ENCODE assay signal across 21 mouse cellular contexts in the genomic region with DNA sequence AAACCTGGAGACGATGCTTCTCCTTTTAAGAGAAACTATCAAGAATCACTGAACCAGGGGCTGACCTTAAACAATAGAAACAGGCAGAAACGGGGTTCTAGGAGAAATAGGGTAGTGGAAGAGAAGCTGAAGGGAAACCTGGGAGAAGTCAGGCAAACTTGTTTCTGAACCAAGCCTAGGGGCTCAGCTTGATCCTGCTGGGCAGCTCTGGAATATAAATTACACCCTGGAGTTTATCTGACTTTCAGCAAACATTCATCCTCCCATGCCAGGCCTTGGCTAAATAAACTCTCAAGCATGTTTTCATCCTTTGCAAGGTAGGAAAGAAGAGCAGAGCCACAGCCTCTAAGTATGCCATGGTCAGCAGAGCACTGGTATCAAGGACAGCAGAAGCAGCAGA.
DNase-seq lines count a peak whose midpoint lies in the region; ATAC-seq lines count a peak whose summit lies in the region.
"Had no signal": no experiment of that assay in that cellular context is flagged by ENCODE, and none has a peak within 500 bp of the region (broad histone marks: within the 10 kb centered on the region; RNA-seq: fewer than 3 reads in every experiment).

No protein-coding gene starts in this region.

- H3K27ac ChIP-seq in hindbrain, embryonic 14.5 days, result peak overlapping the region; percentile 29; the same call in 1 of the 2 replicates
- H3K27ac ChIP-seq in hindbrain, embryonic 12.5 days, result no peak overlapping the region
- 0 out of 2 replicates have a peak overlapping the region, but pooled peaks have one; percentile 11 for H3K27ac ChIP-seq in neural tube, embryonic 12.5 days
- no peak overlapping the region for H3K27ac ChIP-seq in neural tube, embryonic 15.5 days (replicated peaks)
- H3K27ac ChIP-seq: embryonic facial prominence, embryonic 13.5 days; embryonic facial prominence, embryonic 15.5 days; forebrain, embryonic 10.5 days; forebrain, embryonic 12.5 days had no signal

- no peaks in the 10 kb centered on the region for H3K27me3 ChIP-seq in hindbrain, embryonic 14.5 days (ENCODE audit: control insufficient read depth, insufficient read depth, low read length)
- H3K27me3 ChIP-seq in hindbrain, embryonic 12.5 days, result no peaks in the 10 kb centered on the region
- H3K27me3 ChIP-seq in neural tube, embryonic 12.5 days (replicated peaks), result no peaks in the 10 kb centered on the region
- no peaks in the 10 kb centered on the region for H3K27me3 ChIP-seq in neural tube, embryonic 15.5 days (replicated peaks)
- H3K27me3 ChIP-seq: embryonic facial prominence, embryonic 13.5 days; embryonic facial prominence, embryonic 15.5 days; forebrain, embryonic 12.5 days had no signal

- H3K4me1 ChIP-seq in hindbrain, embryonic 14.5 days (replicated peaks; ENCODE audit: control insufficient read depth, insufficient read depth, low read length), result 0 out of 2 replicates have a peak, but pooled peaks cover 5% of the 10 kb centered on the region
- H3K4me1 ChIP-seq in hindbrain, embryonic 12.5 days, result peaks cover 6% of the 10 kb centered on the region
- H3K4me1 ChIP-seq in neural tube, embryonic 12.5 days, result 0 out of 2 replicates have a peak, but pooled peaks cover 8% of the 10 kb centered on the region
- H3K4me1 ChIP-seq in neural tube, embryonic 15.5 days, result peaks cover 14% of the 10 kb centered on the region
- H3K4me1 ChIP-seq: forebrain, embryonic 10.5 days; forebrain, embryonic 12.5 days had no signal

- no peak overlapping the region for H3K4me3 ChIP-seq in hindbrain, embryonic 14.5 days (replicated peaks; ENCODE audit: low read length)
- no peak overlapping the region for H3K4me3 ChIP-seq in hindbrain, embryonic 12.5 days
- no peak overlapping the region for H3K4me3 ChIP-seq in neural tube, embryonic 12.5 days
- no peak overlapping the region for H3K4me3 ChIP-seq in neural tube, embryonic 15.5 days (replicated peaks)
- H3K4me3 ChIP-seq: embryonic facial prominence, embryonic 13.5 days; embryonic facial prominence, embryonic 15.5 days; erythroblast, embryonic 14.5 days; forebrain, embryonic 10.5 days; forebrain, embryonic 12.5 days had no signal

- H3K9me3 ChIP-seq in hindbrain, embryonic 14.5 days (ENCODE audit: control insufficient read depth, low read length), result no peaks in the 10 kb centered on the region
- H3K9me3 ChIP-seq in hindbrain, embryonic 12.5 days (replicated peaks), result no peaks in the 10 kb centered on the region
- no peaks in the 10 kb centered on the region for H3K9me3 ChIP-seq in neural tube, embryonic 12.5 days
- no peaks in the 10 kb centered on the region for H3K9me3 ChIP-seq in neural tube, embryonic 15.5 days (replicated peaks)
- H3K9me3 ChIP-seq: embryonic facial prominence, embryonic 13.5 days; embryonic facial prominence, embryonic 15.5 days; forebrain, embryonic 10.5 days; forebrain, embryonic 12.5 days had no signal

- no peak overlapping the region for H3K4me2 ChIP-seq in hindbrain, embryonic 14.5 days (replicated peaks)
- H3K4me2 ChIP-seq in hindbrain, embryonic 12.5 days (replicated peaks), result no peak overlapping the region
- H3K4me2 ChIP-seq in neural tube, embryonic 12.5 days (replicated peaks), result no peak overlapping the region
- H3K4me2 ChIP-seq in neural tube, embryonic 15.5 days, result no peak overlapping the region
- H3K4me2 ChIP-seq: embryonic facial prominence, embryonic 13.5 days; embryonic facial prominence, embryonic 15.5 days; forebrain, embryonic 12.5 days had no signal

- no peak for DNase-seq in hindbrain, embryonic 14.5 days (ENCODE audit: low spot score)
- DNase-seq: adrenal gland, adult 2 months; adrenal gland, postnatal 10 days; adrenal gland, postnatal 25 days; cerebellum, adult 11 months; cerebellum, adult 18-20 months; cerebellum, adult 8-10 months; cerebellum, adult 9-11 months; cerebellum, postnatal 36 days; embryo, embryonic 11 days had no signal

- no peak for ATAC-seq in hindbrain, embryonic 14.5 days (ENCODE audit: low FRiP score)
- no peak for ATAC-seq in hindbrain, embryonic 12.5 days (ENCODE audit: low FRiP score)
- no peak for ATAC-seq in neural tube, embryonic 12.5 days (ENCODE audit: low FRiP score, low read depth)
- no peak for ATAC-seq in neural tube, embryonic 15.5 days (ENCODE audit: low FRiP score)
- no peak for ATAC-seq in frontal cortex, adult (ENCODE audit: low TSS enrichment)
- ATAC-seq: forebrain, embryonic 14.5 days; forebrain, embryonic 16.5 days had no signal

- H3K36me3 ChIP-seq in hindbrain, embryonic 14.5 days (replicated peaks; ENCODE audit: control insufficient read depth, insufficient read depth), result no peaks in the 10 kb centered on the region
- no peaks in the 10 kb centered on the region for H3K36me3 ChIP-seq in hindbrain, embryonic 12.5 days
- no peaks in the 10 kb centered on the region for H3K36me3 ChIP-seq in neural tube, embryonic 12.5 days
- no peaks in the 10 kb centered on the region for H3K36me3 ChIP-seq in neural tube, embryonic 15.5 days
- H3K36me3 ChIP-seq: embryonic facial prominence, embryonic 13.5 days; embryonic facial prominence, embryonic 15.5 days; forebrain, embryonic 10.5 days; forebrain, embryonic 12.5 days had no signal

- no peak overlapping the region for H3K9ac ChIP-seq in hindbrain, embryonic 14.5 days
- no peak overlapping the region for H3K9ac ChIP-seq in hindbrain, embryonic 12.5 days
- no peak overlapping the region for H3K9ac ChIP-seq in neural tube, embryonic 12.5 days
- H3K9ac ChIP-seq in neural tube, embryonic 15.5 days (replicated peaks), result no peak overlapping the region
- H3K9ac ChIP-seq: embryonic facial prominence, embryonic 13.5 days; embryonic facial prominence, embryonic 15.5 days; forebrain, embryonic 12.5 days had no signal

- 52% methylated on average over 2 of the region's 2 CpGs for WGBS in hindbrain, embryonic 14.5 days
- WGBS in hindbrain, embryonic 12.5 days, result 69% methylated on average over 2 of the region's 2 CpGs
- 66% methylated on average over 2 of the region's 2 CpGs for WGBS in neural tube, embryonic 12.5 days
- 54% methylated on average over 2 of the region's 2 CpGs for WGBS in neural tube, embryonic 15.5 days

Comparison
In these comparisons a context has a peak if more than half of its experiments do, and no peak if none do; other contexts are left out.
1. H3K27ac ChIP-seq: peak in hindbrain, embryonic 14.5 days (single experiment) and neural tube, embryonic 12.5 days (single experiment); none in hindbrain, embryonic 12.5 days (single experiment) and neural tube, embryonic 15.5 days (single experiment).